Mouse (Mus musculus): Measurements from ENCODE around the gene Adig. TPM values are rescaled to one million over a fixed set of nuclear protein-coding genes. Genes with fewer than 3 reads are reported as not detected.

The Adig gene
- total RNA-seq (2023): 1 to 10 TPM in 1 of 2 experiments, under 1 TPM in 1; 0.96 to 4.6 TPM

DNA sequence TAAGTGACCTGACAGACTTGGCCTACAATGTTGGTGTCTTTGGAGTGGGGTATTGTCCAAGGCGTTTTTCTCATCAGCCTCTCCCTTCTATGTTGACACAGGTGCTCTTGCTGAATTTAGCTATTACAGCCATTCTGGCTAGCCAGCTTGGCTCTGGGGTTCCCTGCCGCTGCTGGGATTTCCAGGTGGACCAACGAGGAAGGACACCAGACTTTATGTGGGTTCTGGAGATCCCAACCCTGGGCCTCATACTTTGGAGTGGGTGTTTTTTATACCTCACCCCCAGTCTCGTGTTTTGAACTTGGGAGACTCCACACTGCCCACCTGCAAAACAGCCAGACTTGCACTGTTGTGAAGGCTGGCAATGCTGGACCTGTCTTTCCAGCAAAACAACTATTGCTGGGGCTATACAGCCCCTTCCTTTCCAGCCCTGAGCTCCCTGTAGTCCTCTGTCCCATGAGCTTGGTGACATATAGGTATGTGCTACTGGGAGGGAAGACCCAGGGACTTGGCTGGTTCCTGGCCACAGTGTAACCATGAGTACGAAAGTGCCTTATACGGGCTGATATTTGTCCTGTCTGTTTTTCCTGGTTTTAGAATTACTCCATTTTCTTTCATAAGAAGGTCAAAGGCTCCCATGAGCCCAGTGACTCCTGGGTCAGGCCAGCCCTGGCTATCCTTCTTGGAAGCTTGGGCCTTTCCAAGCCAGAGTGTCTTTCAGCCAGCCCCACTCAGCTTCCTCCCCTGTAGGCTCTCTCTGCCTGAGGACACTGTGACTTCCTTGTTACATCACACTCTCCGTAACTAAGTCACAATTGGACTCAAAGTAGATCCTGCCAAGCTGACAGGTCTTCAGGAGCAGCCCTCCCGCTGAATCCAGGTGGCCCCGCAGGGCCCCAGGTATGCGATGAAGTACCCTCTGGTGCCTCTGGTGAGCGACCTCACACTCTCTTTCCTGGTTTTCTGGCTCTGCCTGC, at the start of gene Adig:
Adig (plus strand) TSS at position 777 of the 977 bp plus-strand sequence.

DNA sequence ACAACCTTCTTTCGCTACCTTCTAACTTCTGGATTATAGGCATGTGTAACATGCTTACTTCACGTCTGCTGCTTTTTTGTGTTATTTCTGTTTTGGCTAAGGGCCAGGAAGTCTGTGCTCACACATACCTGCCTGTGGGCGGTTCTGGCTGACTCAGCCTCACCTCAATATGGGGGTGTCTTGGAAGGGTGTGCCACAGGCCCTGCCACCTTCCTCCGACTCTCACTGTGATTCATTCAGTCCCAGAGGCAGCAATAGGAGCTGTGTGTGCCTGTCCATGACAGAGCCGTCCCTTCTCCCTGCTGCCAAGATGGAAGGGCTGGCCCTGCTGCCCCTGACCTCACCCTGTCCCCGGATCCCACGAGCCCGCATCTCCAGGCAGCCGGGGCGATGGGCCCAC, 10.1 kb downstream of the Adig start, which contains the start of gene Arhgap40:
Arhgap40 (plus strand) TSS at position 269 of the 400 bp plus-strand sequence.

Other genes with a start within 250 kb of the Adig start
- gene Bpi, start 244.5 kb upstream of the Adig start, total RNA-seq (2023): not detected
- 1 to 10 TPM; 1.7 to 2.0 TPM for gene Lbp, start 196.1 kb upstream of the Adig start, total RNA-seq (2023)
- not detected for gene Snhg11, start 127.0 kb upstream of the Adig start, total RNA-seq (2023)
- gene Ralgapb, start 92.8 kb upstream of the Adig start, total RNA-seq (2023): 10 to 100 TPM; 79.2 to 82.2 TPM
- gene Arhgap40, start 10.2 kb downstream of the Adig start, total RNA-seq (2023): not detected
- gene Slc32a1, start 108.2 kb downstream of the Adig start, total RNA-seq (2023): not detected
- 10 to 100 TPM; 61.7 to 62.8 TPM for gene Actr5, start 122.3 kb downstream of the Adig start, total RNA-seq (2023)
- 10 to 100 TPM; 85.8 to 97.1 TPM for gene Ppp1r16b, start 162.8 kb downstream of the Adig start, total RNA-seq (2023)

All from T-cell, adult 66 days (primary cell).